Mouse (Mus musculus): Measurements from ENCODE around the gene Myo6. TPM values are rescaled to one million over a fixed set of nuclear protein-coding genes. Genes with fewer than 3 reads are reported as not detected.

The Myo6 gene
- polyA plus RNA-seq, 1 experiment: 25.1 TPM

DNA sequence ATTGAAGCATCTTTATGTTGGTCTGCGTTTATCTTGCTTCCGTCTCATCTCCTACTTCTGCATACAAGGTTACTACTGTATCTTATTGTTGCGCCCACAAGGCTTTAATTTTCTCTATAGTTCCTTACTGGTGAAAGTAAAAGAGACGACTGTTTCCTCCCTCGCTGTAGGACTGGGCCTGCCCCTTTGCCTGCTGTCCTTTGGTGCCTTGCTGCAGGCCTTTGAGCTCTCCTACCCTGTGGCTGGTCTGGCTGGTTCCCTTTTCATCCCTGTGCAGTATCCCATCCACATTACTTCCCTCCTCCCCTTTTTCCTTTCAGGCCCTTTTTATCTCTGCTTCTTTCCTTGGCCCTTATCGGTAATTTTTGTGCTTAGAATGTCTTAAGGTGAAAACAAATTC lies 29.6 kb downstream of the Myo6 start:
- Histone ChIP-seq H3K4me1 (ENCODE audit: control insufficient read depth, insufficient read depth, low read length) (peaks cover 4% of the 10 kb centered on the region), H3K4me3 (replicated peaks; ENCODE audit: extremely low read depth, low read depth, low read length) (no peak overlapping the region)
- TF ChIP-seq CTCF (IDR thresholded peaks at IDR 0.05; ENCODE audit: insufficient read depth, low read length) (no peak), POLR2A (IDR thresholded peaks at IDR 0.05; ENCODE audit: borderline replicate concordance, extremely low read depth, low read depth, low read length) (no peak)
- DNase-seq: no peak
- WGBS: 72% methylated on average over 6 of the region's 6 CpGs

DNA sequence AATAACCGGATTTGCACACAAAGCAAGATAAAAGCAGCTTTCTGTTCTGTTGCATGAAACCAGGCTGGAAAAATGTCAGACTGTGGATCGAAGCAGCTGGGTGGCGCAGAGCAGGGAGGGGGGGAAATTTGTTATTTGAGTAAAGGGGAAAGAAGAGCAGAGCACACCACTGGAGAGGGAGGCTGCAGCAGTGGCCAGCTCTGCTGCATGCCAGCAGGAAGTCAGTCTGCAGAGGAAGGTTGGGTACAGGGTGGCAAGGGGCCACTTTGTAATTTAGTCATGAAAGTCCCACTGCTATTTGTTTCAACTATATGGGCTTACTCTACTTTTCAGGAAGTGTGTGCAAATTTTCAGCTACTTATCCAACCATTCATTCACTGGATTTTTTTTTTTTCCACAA lies 31.3 kb downstream of the Myo6 start:
- TF ChIP-seq POLR2A (IDR thresholded peaks at IDR 0.05; ENCODE audit: borderline replicate concordance, extremely low read depth, low read depth, low read length) (no peak), CTCF (IDR thresholded peaks at IDR 0.05; ENCODE audit: insufficient read depth, low read length) (no peak)
- no peak overlapping the region for H3K4me3 ChIP-seq (replicated peaks; ENCODE audit: extremely low read depth, low read depth, low read length)
- H3K4me1 ChIP-seq (ENCODE audit: control insufficient read depth, insufficient read depth, low read length): peaks cover 4% of the 10 kb centered on the region
- 61% methylated on average over 3 of the region's 3 CpGs for WGBS
- no peak for DNase-seq

DNA sequence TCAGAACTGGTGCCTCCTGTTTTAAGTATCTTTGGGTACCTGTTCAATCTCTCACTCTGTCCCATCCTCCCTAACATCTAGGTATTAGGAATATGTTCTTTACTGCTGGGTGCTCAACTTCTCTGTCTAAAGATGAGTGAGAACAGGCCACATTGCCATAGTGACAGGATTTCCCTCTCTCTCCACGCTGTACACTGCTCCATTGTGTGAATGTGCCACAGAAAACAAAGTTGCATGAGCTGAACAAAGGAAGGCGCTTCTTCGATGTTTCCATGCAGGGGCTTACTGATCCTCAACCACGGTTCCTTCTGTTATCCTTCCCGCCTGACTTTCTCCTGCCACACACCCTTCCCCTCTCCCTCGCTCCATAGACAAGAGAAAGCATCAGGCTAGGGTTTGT lies 32.4 kb downstream of the Myo6 start:
- 76% methylated on average over 6 of the region's 6 CpGs for WGBS
- no peak for TF ChIP-seq CTCF (IDR thresholded peaks at IDR 0.05; ENCODE audit: insufficient read depth, low read length)
- no peak for TF ChIP-seq POLR2A (IDR thresholded peaks at IDR 0.05; ENCODE audit: borderline replicate concordance, extremely low read depth, low read depth, low read length)
- H3K4me3 ChIP-seq (replicated peaks; ENCODE audit: extremely low read depth, low read depth, low read length): no peak overlapping the region
- peaks cover 4% of the 10 kb centered on the region for H3K4me1 ChIP-seq (ENCODE audit: control insufficient read depth, insufficient read depth, low read length)
- no peak for DNase-seq

DNA sequence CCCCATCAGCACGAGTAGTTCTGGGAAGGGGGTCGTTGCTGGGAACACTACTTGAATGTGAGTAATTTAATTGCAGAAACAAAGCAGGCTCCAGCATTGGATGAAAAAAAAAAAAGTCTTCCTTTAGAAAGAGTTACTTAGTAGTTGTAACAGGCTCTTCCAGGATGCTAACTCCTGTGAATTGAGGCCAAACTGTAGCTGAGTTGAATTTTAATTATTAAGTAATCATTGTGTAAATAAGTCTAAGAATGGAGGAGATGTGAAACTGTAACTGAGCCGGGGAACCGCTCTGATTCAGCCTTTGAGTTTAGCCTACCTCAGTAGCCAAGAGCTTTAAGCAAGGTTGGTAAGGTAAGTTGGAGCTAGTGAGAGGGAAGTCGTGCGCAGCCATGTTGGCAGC lies 36.0 kb downstream of the Myo6 start:
- H3K4me1 ChIP-seq (ENCODE audit: control insufficient read depth, insufficient read depth, low read length): peaks cover 4% of the 10 kb centered on the region
- DNase-seq: no peak
- TF ChIP-seq CTCF (IDR thresholded peaks at IDR 0.05; ENCODE audit: insufficient read depth, low read length) (no peak), POLR2A (IDR thresholded peaks at IDR 0.05; ENCODE audit: borderline replicate concordance, extremely low read depth, low read depth, low read length) (no peak)
- H3K4me3 ChIP-seq (replicated peaks; ENCODE audit: extremely low read depth, low read depth, low read length): no peak overlapping the region
- 71% methylated on average over 6 of the region's 6 CpGs for WGBS

DNA sequence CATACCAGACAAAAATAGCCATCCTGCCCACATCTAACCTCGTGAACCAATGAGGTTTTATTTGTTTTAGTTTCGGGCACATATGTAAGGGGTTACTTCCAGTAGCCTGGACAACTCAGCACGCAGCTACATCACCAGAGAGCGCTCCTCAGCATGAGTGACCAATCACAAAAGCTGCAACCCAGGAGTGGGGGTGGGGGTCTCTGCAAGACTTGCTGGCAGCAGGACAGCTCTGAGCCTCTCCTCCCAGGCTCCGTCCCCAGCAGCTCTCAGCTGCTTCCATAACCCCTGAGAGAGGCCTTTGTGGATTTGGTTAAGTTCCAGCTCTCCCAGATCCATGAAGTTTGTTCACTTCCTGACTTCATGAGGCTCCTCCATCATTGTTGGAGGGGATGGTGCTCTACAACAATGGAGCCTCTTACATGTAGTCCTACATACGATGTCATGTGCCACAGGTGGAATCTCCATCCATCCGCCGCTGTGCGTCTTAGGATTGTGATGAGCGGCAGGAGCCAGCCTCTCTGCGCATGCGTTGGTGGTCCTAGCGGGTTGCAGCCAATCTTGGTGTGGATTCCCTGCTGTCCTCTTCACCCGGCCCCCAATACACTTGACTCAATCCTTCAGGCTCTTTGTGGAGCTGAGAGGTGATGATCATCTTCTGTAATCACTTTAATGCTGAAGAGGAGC lies 37.7 kb downstream of the Myo6 start:
- 79% methylated on average over 14 of the region's 14 CpGs for WGBS
- DNase-seq: no peak
- Histone ChIP-seq H3K4me3 (replicated peaks; ENCODE audit: extremely low read depth, low read depth, low read length) (no peak overlapping the region), H3K4me1 (ENCODE audit: control insufficient read depth, insufficient read depth, low read length) (no peaks in the 10 kb centered on the region; the same call in 1 of the 2 replicates)
- TF ChIP-seq CTCF (IDR thresholded peaks at IDR 0.05; ENCODE audit: insufficient read depth, low read length) (no peak), POLR2A (IDR thresholded peaks at IDR 0.05; ENCODE audit: borderline replicate concordance, extremely low read depth, low read depth, low read length) (no peak)

DNA sequence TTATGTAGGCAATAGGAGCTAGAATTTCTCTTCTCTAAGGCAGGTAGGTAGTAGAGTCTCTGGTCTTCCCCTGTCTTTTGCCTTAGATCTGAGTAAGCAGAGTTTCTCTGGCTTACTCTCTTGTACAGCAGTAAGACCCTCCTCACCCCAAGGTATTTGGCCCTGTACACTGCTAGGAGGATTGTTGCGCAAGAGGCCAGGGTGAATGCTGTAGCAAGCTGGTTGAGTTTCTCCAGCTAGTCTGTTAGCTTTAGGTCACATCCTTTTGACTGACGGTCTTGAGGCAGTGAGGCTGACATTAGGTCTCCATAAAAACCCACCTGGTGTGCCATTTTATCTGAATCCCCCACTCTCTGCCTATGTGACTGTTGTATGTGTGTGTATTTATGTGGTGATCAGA lies 43.9 kb downstream of the Myo6 start:
- TF ChIP-seq CTCF (IDR thresholded peaks at IDR 0.05; ENCODE audit: insufficient read depth, low read length): no peak
- no peak for TF ChIP-seq POLR2A (IDR thresholded peaks at IDR 0.05; ENCODE audit: borderline replicate concordance, extremely low read depth, low read depth, low read length)
- DNase-seq: no peak
- Histone ChIP-seq H3K4me3 (replicated peaks; ENCODE audit: extremely low read depth, low read depth, low read length) (no peak overlapping the region), H3K4me1 (ENCODE audit: control insufficient read depth, insufficient read depth, low read length) (peaks cover 3% of the 10 kb centered on the region; the same call in 1 of the 2 replicates)
- WGBS: 92% methylated on average over 2 of the region's 2 CpGs

DNA sequence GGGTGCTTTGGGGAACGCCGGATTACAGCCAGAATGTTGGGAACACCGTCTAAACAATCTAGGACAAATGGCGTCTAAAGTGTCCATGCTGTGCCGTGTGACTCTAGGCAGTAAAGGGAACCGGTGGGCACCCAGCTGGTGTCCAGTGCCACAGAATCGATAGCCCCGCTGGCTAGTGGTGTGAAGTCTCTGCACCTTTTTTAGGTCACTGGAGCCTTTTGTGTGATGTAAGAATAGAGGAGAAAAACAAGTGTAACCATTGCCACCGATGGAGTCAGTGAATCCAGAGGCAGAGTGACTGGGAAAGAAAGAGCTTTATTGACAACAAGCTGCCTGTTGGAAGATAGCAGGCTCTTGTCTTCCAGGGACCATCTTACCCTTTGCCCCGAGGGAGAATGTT lies 44.6 kb downstream of the Myo6 start:
- WGBS: 84% methylated on average over 10 of the region's 10 CpGs
- DNase-seq: no peak
- Histone ChIP-seq H3K4me3 (replicated peaks; ENCODE audit: extremely low read depth, low read depth, low read length) (no peak overlapping the region), H3K4me1 (ENCODE audit: control insufficient read depth, insufficient read depth, low read length) (peaks cover 3% of the 10 kb centered on the region; the same call in 1 of the 2 replicates)
- TF ChIP-seq CTCF (IDR thresholded peaks at IDR 0.05; ENCODE audit: insufficient read depth, low read length) (no peak), POLR2A (IDR thresholded peaks at IDR 0.05; ENCODE audit: borderline replicate concordance, extremely low read depth, low read depth, low read length) (no peak)

DNA sequence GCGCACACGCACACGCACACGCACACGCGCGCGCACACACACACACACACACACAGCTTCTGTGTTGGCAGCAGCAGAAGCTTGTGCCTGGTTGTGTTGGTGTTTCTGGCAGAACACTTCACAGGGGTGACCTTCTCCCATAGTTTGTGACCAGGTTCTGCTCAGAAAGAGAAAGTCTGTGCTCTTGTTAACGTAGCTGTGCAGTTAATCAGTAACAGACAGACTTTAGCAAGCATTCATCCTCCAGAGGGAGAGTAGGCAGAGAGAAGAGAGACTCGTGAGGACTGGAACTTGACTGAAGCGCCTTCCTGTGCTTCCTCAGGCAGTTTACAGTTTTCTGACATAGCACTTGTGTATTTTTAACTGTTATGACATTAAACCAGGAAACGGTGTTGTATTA lies 45.3 kb downstream of the Myo6 start:
- Histone ChIP-seq H3K4me1 (ENCODE audit: control insufficient read depth, insufficient read depth, low read length) (peaks cover 3% of the 10 kb centered on the region; the same call in 1 of the 2 replicates), H3K4me3 (replicated peaks; ENCODE audit: extremely low read depth, low read depth, low read length) (no peak overlapping the region)
- no peak for DNase-seq
- TF ChIP-seq POLR2A (IDR thresholded peaks at IDR 0.05; ENCODE audit: borderline replicate concordance, extremely low read depth, low read depth, low read length): no peak
- no peak for TF ChIP-seq CTCF (IDR thresholded peaks at IDR 0.05; ENCODE audit: insufficient read depth, low read length)
- 65% methylated on average over 12 of the region's 12 CpGs for WGBS

DNA sequence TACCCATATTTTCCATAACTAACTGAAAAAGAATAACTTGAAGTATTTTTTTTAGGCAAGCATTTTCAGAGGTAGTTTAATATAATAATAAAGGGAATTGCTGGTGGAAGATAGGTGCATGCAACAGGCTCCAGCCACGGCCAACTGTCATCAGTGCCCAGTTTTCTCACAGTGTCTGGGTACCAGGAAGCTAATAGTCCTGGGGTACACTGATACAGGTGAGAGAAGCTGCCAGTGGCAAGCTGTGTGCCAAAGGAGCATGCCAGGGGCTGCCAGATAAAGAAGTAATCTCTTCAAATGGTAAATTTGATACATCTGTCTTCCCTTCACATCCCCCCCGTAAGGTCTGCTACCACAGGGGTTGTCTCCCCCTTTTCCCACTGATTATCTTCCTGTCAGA lies 48.6 kb downstream of the Myo6 start:
- TF ChIP-seq CTCF (IDR thresholded peaks at IDR 0.05; ENCODE audit: insufficient read depth, low read length): no peak
- TF ChIP-seq POLR2A (IDR thresholded peaks at IDR 0.05; ENCODE audit: borderline replicate concordance, extremely low read depth, low read depth, low read length): no peak
- DNase-seq: no peak
- WGBS: 92% methylated on average over 2 of the region's 2 CpGs
- peaks cover 3% of the 10 kb centered on the region; the same call in 1 of the 2 replicates for H3K4me1 ChIP-seq (ENCODE audit: control insufficient read depth, insufficient read depth, low read length)
- H3K4me3 ChIP-seq (replicated peaks; ENCODE audit: extremely low read depth, low read depth, low read length): no peak overlapping the region

DNA sequence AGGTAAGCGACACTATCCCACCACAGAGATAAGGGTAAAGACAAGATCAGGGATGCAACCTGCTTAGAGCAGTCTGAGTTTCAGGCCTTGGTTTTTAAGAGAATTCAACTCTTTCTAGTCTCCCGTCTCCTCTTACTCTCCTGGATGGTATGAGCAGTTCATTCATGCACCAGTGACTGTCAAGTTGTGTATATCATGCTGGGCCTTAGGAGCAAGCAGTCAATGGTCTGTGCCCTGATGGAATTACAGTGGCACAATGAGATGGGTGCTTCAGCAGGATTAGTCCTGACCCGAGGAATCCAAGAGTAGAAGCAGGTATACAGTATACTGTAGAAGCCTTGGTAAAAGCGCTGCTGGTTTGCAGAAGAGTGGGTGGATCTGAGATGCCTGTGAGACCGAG lies 50.7 kb downstream of the Myo6 start:
- Histone ChIP-seq H3K4me3 (replicated peaks; ENCODE audit: extremely low read depth, low read depth, low read length) (no peak overlapping the region), H3K4me1 (ENCODE audit: control insufficient read depth, insufficient read depth, low read length) (no peaks in the 10 kb centered on the region)
- TF ChIP-seq CTCF (IDR thresholded peaks at IDR 0.05; ENCODE audit: insufficient read depth, low read length): no peak
- no peak for TF ChIP-seq POLR2A (IDR thresholded peaks at IDR 0.05; ENCODE audit: borderline replicate concordance, extremely low read depth, low read depth, low read length)
- no peak for DNase-seq
- WGBS: 91% methylated on average over 5 of the region's 5 CpGs

Measured in lung, adult 2 months (tissue).